Mouse (Mus musculus) heart, embryonic 13.5 days (tissue): ENCODE results near the gene Tacc2. TPM values are rescaled to one million over a fixed set of nuclear protein-coding genes. Genes with fewer than 3 reads are reported as not detected.

Experiments
- ATAC-seq: fragments of 200-750 bp; cut with Nextera tagmentation; 2 replicates; pipeline ENCODE4 v1.8.0; 2017; ENCODE audit warnings: moderate TSS enrichment; ENCODE audit not compliant: insufficient number of reproducible peaks, low FRiP score, low TSS enrichment; ENCODE audit errors: extremely low read depth
- H3K27ac ChIP-seq: fragments of 300-500 bp; sonication (generic); replicated peaks from 2 replicates; pipeline ENCODE4 v1.5.1; 2015; ENCODE audit warnings: moderate library complexity, mild to moderate bottlenecking, inconsistent platforms
- H3K27me3 ChIP-seq: fragments of 300-500 bp; sonication (generic); replicated peaks from 2 replicates; pipeline ENCODE4 v1.6.1; 2015; ENCODE audit warnings: mild to moderate bottlenecking, inconsistent platforms
- H3K36me3 ChIP-seq: fragments of 300-500 bp; sonication (generic); 2 replicates; pipeline ENCODE4 v1.6.1; 2015; ENCODE audit warnings: mild to moderate bottlenecking, inconsistent platforms
- H3K4me1 ChIP-seq: fragments of 300-500 bp; sonication (generic); 2 replicates; pipeline ENCODE4 v1.6.1; 2015; ENCODE audit warnings: inconsistent platforms
- H3K4me2 ChIP-seq: fragments of 300-500 bp; sonication (generic); 2 replicates; pipeline ENCODE4 v1.6.1; 2015; ENCODE audit warnings: inconsistent platforms, mild to moderate bottlenecking, moderate library complexity
- H3K4me3 ChIP-seq: fragments of 300-500 bp; sonication (generic); 2 replicates; pipeline ENCODE4 v1.5.1; 2015; ENCODE audit warnings: moderate library complexity, mild to moderate bottlenecking, inconsistent platforms
- H3K9ac ChIP-seq: fragments of 300-500 bp; sonication (generic); 2 replicates; pipeline ENCODE4 v1.6.1; 2015; ENCODE audit warnings: inconsistent platforms, mild to moderate bottlenecking, moderate library complexity
- H3K9me3 ChIP-seq: fragments of 300-500 bp; sonication (generic); 2 replicates; pipeline ENCODE4 v1.6.1; 2016; ENCODE audit warnings: inconsistent platforms
- WGBS: fragments of 180-500 bp; shearing (Covaris S2); methylation state at CpG from one replicate; pipeline ENCODE4 v1.1.7; 2015; ENCODE audit warnings: mixed read lengths; 5-methylcytosine and 5-hydroxymethylcytosine counted together
- polyA plus RNA-seq: library from polyadenylated mRNA; unstranded; fragments of >200 nt; fragmentation: Nextera tagmentation; extraction: Ambion mirVana; gene quantifications from 2 replicates; pipeline ENCODE4 v1.2.1, GENCODE M21; 2015

Gene Tacc2
- polyA plus RNA-seq, 1 experiment from 2014 or later, result 42.5 TPM

DNA sequence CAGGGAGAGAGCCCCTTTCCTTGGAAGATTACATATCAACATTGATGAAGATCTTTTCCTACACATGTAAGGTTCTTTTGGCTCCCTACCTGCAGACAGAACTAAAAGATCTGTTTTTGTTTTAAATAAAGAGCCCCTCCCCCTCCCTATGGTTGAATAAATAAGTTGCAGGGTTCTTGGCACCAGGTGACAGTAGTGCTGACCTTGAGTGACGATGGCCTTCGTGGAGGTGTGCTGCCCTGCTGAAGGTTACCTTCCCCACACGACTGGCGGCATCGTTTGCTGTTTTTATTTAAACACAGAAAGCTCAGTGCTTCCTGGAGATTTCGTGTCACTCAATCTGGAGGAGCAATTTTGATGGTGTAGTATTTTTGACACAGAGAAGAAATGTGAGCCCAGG is 113.6 kb downstream of the Tacc2 start:
- Histone ChIP-seq H3K27me3 (no peaks in the 10 kb centered on the region), H3K4me2 (no peak overlapping the region), H3K27ac (peak overlapping the region; percentile 97; the same call in 1 of the 2 replicates), H3K36me3 (no peaks in the 10 kb centered on the region), H3K4me3 (no peak overlapping the region), H3K9ac (no peak overlapping the region), H3K4me1 (peaks cover 77% of the 10 kb centered on the region), H3K9me3 (no peaks in the 10 kb centered on the region)
- ATAC-seq, result no peak
- WGBS, result 66% methylated on average over 6 of the region's 6 CpGs

DNA sequence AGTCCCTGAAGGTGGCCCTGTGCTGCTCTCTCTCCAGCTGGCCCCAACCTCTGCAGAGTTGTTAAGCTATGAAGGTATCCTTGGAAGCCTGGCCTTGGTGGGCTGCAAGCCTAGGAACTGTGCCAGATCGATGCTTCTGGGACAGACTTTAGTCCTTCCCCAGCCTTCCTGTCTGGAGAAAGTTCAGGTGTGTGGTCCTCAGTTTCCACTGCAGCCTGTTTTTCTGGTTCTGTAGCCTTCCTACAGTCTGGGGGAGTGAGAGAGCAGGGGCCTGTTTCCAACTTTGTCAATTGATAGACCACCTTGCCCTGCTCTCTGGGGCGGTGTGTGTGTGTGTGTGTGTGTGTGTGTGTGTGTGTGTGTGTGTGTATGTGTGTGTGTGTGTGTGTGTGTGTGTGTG is 114.7 kb downstream of the Tacc2 start:
- Histone ChIP-seq H3K4me2 (peak overlapping the region; percentile 85), H3K36me3 (no peaks in the 10 kb centered on the region), H3K4me3 (peak overlapping the region; percentile 64), H3K27me3 (no peaks in the 10 kb centered on the region), H3K9me3 (no peaks in the 10 kb centered on the region), H3K4me1 (peaks cover 84% of the 10 kb centered on the region), H3K9ac (peak overlapping the region; percentile 90), H3K27ac (peak overlapping the region; percentile 97)
- ATAC-seq, result no peak
- WGBS, result 27% methylated on average over 2 of the region's 2 CpGs

DNA sequence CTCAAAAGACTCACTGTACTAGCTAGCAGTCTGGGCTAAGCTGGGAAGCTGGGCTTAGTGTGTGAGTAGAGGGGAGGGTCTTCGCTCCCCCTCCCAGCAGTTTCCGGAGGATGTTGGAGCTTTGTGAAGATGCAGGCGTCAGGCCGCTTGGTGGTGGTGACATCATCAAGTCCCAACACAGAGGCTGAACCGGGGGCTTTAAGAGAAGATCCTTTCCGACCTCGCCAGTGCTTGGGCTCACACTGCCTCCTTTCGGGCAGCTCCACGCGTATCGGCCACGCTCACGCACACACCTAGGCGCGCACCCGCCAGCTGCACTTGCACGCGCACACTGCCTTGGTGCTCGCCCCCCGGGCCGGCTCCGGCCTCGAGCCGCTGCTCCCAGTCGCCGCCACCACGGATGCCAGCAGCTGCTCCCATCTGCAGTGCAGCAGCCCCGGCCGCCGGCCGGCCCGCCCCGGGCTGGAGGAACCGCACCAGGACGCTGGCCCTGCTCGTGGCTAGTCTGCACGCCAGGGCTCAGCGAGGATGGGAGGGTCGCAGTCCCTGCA is 115.2 kb downstream of the Tacc2 start:
- Histone ChIP-seq H3K9me3 (no peaks in the 10 kb centered on the region), H3K9ac (peak overlapping the region; percentile 90), H3K4me2 (peak overlapping the region; percentile 85), H3K27ac (peak overlapping the region; percentile 97), H3K4me3 (peak overlapping the region; percentile 64), H3K36me3 (no peaks in the 10 kb centered on the region), H3K27me3 (no peaks in the 10 kb centered on the region), H3K4me1 (peaks cover 83% of the 10 kb centered on the region)
- ATAC-seq, result peak; percentile 62
- under 1% methylated on average over 39 of the region's 39 CpGs for WGBS

DNA sequence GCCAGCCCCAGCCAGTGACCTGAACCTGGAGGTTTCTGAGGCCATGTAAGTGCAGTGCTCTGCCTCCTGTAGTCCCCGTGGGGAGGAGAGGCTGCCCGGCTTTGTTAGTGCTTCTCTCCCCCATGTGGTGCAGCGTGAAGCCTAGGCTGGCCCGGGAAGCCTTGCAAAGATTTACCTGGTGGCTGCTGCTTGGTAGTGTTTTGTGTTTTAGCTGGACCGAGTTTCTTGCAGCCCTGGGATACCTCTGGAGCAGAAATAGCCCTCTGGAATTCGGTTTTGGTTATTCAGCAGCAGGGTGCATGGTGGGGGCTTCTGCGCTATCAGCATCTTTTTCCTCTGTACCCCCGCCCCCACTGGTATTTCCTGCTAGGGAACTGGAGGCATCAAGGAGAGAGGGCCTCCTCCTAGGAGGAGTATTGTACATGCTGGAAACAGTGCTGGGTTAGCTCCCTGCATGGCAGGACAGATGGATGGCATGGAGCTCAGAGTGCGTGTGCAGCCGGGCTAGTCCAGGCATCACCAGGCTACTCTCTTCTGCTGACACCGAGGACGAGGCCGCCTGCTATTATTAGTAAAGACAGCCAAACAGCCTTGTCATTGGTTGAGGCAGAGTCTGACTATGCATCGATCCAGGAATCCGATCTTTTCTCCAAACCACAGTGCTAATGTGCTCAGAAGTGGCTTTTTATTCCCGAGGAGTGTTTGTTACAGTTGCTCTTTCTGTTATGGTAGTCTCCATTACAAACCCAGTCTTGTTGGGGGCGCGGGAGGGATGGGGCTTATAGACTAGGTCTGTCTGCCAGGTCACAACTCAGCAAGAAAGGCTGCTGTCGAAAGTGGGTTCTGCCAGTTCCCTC is 115.9 kb downstream of the Tacc2 start:
- Histone ChIP-seq H3K36me3 (no peaks in the 10 kb centered on the region), H3K27ac (peak overlapping the region; percentile 97), H3K4me2 (peak overlapping the region; percentile 85), H3K4me1 (peaks cover 86% of the 10 kb centered on the region), H3K9me3 (no peaks in the 10 kb centered on the region), H3K4me3 (peak overlapping the region; percentile 64), H3K27me3 (no peaks in the 10 kb centered on the region), H3K9ac (peak overlapping the region; percentile 90)
- no peak for ATAC-seq
- 3% methylated on average over 19 of the region's 19 CpGs for WGBS

DNA sequence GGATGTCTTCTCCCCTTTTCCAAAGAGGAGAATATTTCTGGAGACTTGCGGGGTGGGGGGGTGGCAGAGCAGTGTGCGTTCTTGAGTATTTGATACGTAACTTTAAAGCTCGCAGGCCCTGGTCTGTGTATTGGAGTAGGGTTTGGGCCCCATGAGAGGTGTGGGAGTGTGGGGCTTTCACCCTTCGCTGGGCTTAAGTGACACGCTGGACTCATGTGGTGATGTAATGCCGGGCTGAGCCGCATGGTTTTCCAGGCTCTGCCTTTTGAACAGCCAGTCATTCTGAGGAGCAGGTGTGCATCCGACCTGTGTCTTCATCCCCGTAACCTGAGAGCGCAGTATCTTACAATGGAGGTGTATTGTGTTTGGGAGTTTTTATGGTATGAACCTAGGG is 116.6 kb downstream of the Tacc2 start:
- Histone ChIP-seq H3K27me3 (no peaks in the 10 kb centered on the region), H3K27ac (peak overlapping the region; percentile 97), H3K4me1 (peaks cover 92% of the 10 kb centered on the region), H3K36me3 (no peaks in the 10 kb centered on the region), H3K9ac (peak overlapping the region; percentile 90), H3K4me3 (peak overlapping the region; percentile 64), H3K9me3 (no peaks in the 10 kb centered on the region), H3K4me2 (peak overlapping the region; percentile 85)
- WGBS, result 24% methylated on average over 11 of the region's 11 CpGs
- ATAC-seq, result no peak

DNA sequence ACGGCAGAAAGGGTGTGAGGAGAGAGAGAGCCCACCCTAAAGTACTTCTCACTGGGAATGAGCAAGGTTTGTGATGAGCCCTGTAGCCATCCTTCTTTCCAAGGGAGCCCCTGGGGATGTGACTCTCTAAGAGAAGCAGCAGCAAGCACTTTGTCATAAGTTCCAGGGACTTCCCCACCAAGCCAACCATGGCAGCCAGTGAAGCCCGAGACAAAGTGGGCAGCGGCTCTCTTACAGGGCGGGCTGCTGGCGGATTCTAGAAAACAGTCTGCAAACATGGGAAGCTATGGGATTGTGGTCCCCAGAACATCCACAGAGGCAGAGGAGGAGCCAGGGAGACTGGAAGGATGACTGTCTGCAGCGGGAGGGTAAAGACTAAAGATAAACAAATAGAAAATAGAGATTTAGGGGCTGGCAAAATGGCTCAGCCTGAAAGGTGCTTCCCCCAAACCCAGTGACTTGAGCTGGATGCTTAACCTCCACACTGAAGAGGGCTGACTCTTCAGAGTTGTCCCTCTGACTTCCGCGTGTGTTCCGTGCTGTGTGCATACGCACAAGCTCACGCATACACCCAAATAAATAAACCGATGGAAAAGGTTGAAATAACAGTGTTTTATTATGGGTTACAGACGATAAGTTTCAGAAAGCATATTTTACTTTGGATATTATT is 118.6 kb downstream of the Tacc2 start:
- no peak for ATAC-seq
- peaks cover 84% of the 10 kb centered on the region for H3K4me1 ChIP-seq
- H3K9ac ChIP-seq, result peak overlapping the region; percentile 61
- no peaks in the 10 kb centered on the region for H3K27me3 ChIP-seq
- H3K4me2 ChIP-seq, result no peak overlapping the region
- no peak overlapping the region for H3K4me3 ChIP-seq
- WGBS, result 73% methylated on average over 13 of the region's 13 CpGs
- H3K9me3 ChIP-seq, result no peaks in the 10 kb centered on the region
- peak overlapping the region; percentile 42 for H3K27ac ChIP-seq
- peaks cover 11% of the 10 kb centered on the region for H3K36me3 ChIP-seq

DNA sequence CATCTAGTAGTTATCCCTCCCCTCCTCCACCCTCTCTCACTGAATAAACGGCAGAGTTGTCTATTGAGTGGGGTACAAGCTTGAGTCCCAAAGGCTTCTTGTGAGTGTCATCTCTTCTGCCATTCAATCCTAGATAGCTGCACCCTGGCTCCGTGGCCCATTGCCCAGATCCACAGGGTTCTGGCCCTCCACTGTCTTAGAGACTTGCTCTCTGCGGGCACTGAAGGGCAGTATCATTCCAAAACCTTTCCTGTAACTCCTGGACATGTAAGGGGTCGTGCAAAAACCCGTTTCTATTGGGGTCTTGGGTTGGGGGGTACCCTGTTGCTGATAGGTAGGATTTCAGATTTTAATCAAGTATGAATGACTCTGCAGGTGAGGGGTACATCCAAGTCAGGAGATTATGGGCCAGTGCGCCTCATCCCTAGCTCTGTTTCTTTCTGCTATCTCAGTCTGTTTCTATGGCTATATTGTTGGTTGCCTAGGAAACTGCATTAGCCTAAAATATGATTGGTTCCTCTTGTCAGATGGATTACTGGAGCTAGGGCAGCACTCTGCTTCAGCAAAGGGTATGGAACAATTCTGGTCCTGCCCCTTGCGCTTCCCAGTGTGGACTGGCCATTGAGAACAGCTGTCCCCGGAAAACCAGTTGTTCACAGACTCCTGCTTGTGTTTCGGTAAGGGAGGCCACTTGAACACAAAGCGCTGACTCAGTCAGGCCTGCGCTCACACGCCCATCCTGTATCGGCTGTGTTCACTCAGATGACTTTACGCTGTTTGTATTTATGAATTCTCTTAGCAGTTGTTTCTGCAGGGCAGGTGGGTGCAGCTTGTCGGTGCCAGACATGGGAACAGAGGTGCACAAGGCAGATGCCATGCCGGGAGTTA is 119.4 kb downstream of the Tacc2 start:
- ATAC-seq, result no peak
- no peak overlapping the region for H3K4me2 ChIP-seq
- no peaks in the 10 kb centered on the region for H3K27me3 ChIP-seq
- 74% methylated on average over 16 of the region's 16 CpGs for WGBS
- H3K4me1 ChIP-seq, result peaks cover 76% of the 10 kb centered on the region
- H3K9me3 ChIP-seq, result no peaks in the 10 kb centered on the region
- no peak overlapping the region for H3K27ac ChIP-seq
- H3K36me3 ChIP-seq, result peaks cover 19% of the 10 kb centered on the region
- no peak overlapping the region for H3K9ac ChIP-seq
- H3K4me3 ChIP-seq, result no peak overlapping the region

DNA sequence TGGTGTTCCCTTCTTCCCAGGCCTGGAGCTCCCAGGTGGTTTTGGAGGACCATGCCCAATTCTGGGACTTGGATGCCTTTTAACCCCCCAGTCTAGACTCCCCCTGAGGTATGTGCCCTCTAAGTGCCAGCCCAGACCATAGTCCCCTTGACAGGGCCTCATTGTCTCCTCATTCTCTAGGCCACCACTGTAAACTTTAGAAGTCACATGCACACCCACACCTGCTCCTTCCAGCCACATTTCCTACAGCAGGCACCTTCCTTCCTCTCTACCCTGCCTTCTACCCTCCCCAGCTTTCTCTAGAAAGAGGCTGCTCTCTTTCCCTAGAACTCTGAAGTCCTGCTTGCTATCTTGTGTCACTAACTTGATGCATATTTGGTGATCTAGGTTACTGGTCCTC is 121.2 kb downstream of the Tacc2 start:
- no peaks in the 10 kb centered on the region for H3K9me3 ChIP-seq
- no peak overlapping the region for H3K4me3 ChIP-seq
- 0 out of 2 replicates have a peak overlapping the region, but pooled peaks have one; percentile 37 for H3K9ac ChIP-seq
- no peak overlapping the region for H3K27ac ChIP-seq
- H3K4me1 ChIP-seq, result peaks cover 64% of the 10 kb centered on the region
- ATAC-seq, result no peak
- H3K4me2 ChIP-seq, result no peak overlapping the region
- H3K36me3 ChIP-seq, result peaks cover 36% of the 10 kb centered on the region
- H3K27me3 ChIP-seq, result no peaks in the 10 kb centered on the region

DNA sequence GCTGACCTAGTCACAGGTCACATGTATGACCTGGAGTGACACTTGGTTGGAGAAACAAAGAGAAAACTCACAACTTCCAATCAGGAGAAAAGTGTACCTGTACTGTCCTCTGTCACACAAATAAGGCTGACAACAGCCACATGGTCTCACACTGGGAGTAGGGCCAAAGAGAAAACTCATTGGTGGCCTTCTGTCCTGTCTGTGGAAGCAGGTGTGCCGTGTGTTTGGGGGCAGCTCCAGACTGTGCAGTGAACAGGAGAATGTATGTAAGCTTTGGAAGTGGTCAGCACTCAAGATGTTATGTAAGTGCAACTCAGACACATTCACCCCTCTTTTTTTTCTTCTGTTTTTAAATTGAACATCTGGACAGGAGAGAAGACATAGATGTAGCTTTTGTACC is 124.1 kb downstream of the Tacc2 start:
- peaks cover 56% of the 10 kb centered on the region for H3K4me1 ChIP-seq

DNA sequence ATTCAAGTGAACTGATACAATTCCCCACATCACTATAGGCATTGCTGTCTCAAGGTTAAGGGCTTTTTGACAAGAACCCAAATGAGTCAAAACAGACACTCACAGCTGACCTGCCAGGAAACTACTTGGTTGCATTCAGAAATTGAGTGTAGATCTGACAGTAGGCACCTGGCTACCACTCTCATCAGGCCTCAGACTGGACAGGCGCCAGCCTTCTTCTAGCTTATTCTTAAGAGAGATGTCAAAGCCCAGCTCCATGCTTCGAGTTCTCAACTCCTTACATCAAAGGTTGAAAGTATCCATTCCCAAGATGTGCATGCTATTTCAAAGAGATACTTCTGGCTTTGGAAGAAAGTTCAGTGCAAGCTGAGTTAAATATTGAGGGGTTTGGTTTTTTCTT is 128.0 kb downstream of the Tacc2 start:
- 69% methylated on average over 2 of the region's 2 CpGs for WGBS
- ATAC-seq, result no peak
- Histone ChIP-seq H3K27ac (no peak overlapping the region), H3K4me2 (no peak overlapping the region), H3K4me3 (no peak overlapping the region), H3K27me3 (no peaks in the 10 kb centered on the region), H3K36me3 (peaks cover 29% of the 10 kb centered on the region), H3K9me3 (no peaks in the 10 kb centered on the region), H3K4me1 (peaks cover 57% of the 10 kb centered on the region), H3K9ac (no peak overlapping the region)

More for the DNA sequence above, 124.1 kb downstream of the Tacc2 start:
- Histone ChIP-seq H3K27ac (no peak overlapping the region), H3K36me3 (peaks cover 37% of the 10 kb centered on the region), H3K9ac (no peak overlapping the region), H3K4me3 (no peak overlapping the region), H3K27me3 (no peaks in the 10 kb centered on the region), H3K4me2 (no peak overlapping the region), H3K9me3 (no peaks in the 10 kb centered on the region)
- 76% methylated on average over 1 of the region's 1 CpGs for WGBS
- ATAC-seq, result no peak

DNA sequence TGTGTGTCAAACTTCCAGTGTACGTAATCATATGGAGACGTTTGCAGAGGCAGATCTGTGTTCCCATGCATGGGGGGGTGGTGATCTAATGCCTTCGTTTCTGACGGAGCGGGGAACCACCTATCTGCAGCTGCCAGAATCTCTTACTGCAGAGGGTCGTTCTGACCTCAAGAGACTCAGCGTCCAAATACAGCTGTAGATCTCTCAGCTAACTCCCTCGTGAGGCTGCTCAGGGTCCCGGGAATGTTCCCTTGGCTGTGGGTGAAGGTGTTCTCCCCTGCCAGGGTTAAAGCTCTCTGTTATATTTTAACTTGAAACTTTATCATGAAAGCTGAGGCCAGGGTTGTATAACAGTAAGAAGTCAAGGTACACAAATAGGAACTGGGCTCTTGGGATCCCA is 131.7 kb downstream of the Tacc2 start:
- ATAC-seq, result no peak
- H3K9me3 ChIP-seq, result no peaks in the 10 kb centered on the region

More for the DNA sequence above, 131.7 kb downstream of the Tacc2 start:
- H3K27me3 ChIP-seq, result no peaks in the 10 kb centered on the region
- H3K27ac ChIP-seq, result peak overlapping the region; percentile 58
- H3K36me3 ChIP-seq, result no peaks in the 10 kb centered on the region
- H3K4me3 ChIP-seq, result no peak overlapping the region
- 17% methylated on average over 9 of the region's 9 CpGs for WGBS
- H3K4me1 ChIP-seq, result peaks cover 65% of the 10 kb centered on the region
- H3K4me2 ChIP-seq, result peak overlapping the region; percentile 22; the same call in 1 of the 2 replicates
- peak overlapping the region; percentile 40; the same call in 1 of the 2 replicates for H3K9ac ChIP-seq
